Mouse (Mus musculus): ENCODE results near the gene Mamdc2.

DNA sequence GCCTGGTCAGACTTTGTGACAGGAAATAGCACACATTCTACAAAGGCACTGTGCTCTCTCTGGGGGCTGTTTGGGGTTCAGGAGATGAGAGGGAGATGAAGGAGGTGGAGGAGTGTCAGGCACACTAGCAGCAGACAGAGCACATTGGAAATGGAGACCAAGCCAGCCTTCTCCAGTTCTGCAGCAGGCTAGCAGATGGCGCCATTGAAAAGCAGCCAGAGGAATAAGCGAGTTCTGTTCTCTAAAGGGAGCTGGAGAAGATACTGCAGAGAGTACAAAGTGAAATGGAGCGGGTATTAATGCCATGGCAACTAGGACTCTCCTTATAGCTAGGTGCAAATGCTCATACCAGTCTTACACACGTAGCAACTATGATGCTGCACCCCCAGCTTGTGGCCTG is 87.1 kb downstream of the Mamdc2 start:
- TF ChIP-seq CTCF (IDR thresholded peaks at IDR 0.05; ENCODE audit: borderline replicate concordance, extremely low read depth, insufficient read depth, insufficient read length) (peak; percentile 29; the same call in 1 of the 2 replicates), POLR2A (IDR thresholded peaks at IDR 0.05; ENCODE audit: borderline replicate concordance, extremely low read depth, insufficient read depth, insufficient read length, poor library complexity, severe bottlenecking) (no peak)

Data from brain, embryonic 14.5 days (tissue).